Mouse (Mus musculus) stomach, embryonic 15.5 days (tissue): ENCODE data around the gene Ubash3b. TPM values are rescaled to one million over a fixed set of nuclear protein-coding genes. Genes with fewer than 3 reads are reported as not detected.

ENCODE experiments used
- ATAC-seq: fragments of 200-750 bp; cut with Nextera tagmentation; 2 replicates; pipeline ENCODE4 v1.8.0; 2017; ENCODE audit warnings: low read depth, moderate number of reproducible peaks, moderate TSS enrichment; ENCODE audit not compliant: insufficient read depth, low FRiP score
- H3K27ac ChIP-seq: fragments of 300-500 bp; sonication (generic); 2 replicates; pipeline ENCODE4 v1.5.1; 2015; ENCODE audit warnings: mild to moderate bottlenecking, inconsistent platforms
- H3K27me3 ChIP-seq: fragments of 300-500 bp; sonication (generic); replicated peaks from 2 replicates; pipeline ENCODE4 v1.6.1; 2015; ENCODE audit warnings: inconsistent platforms
- H3K36me3 ChIP-seq: fragments of 300-500 bp; sonication (generic); 2 replicates; pipeline ENCODE4 v1.6.1; 2015; ENCODE audit warnings: inconsistent platforms
- H3K4me1 ChIP-seq: fragments of 300-500 bp; sonication (generic); 2 replicates; pipeline ENCODE4 v1.6.1; 2015; ENCODE audit warnings: inconsistent platforms
- H3K4me2 ChIP-seq: fragments of 300-500 bp; sonication (generic); 2 replicates; pipeline ENCODE4 v1.6.1; 2015; ENCODE audit warnings: mild to moderate bottlenecking, inconsistent platforms
- H3K4me3 ChIP-seq: fragments of 300-500 bp; sonication (generic); replicated peaks from 2 replicates; pipeline ENCODE4 v1.5.1; 2015; ENCODE audit warnings: inconsistent platforms
- H3K9ac ChIP-seq: fragments of 300-500 bp; sonication (generic); 2 replicates; pipeline ENCODE4 v1.6.1; 2015; ENCODE audit warnings: inconsistent platforms
- H3K9me3 ChIP-seq: fragments of 300-500 bp; sonication (generic); 2 replicates; pipeline ENCODE4 v1.6.1; 2016; ENCODE audit warnings: inconsistent platforms
- WGBS: fragments of 180-500 bp; shearing (Covaris S2); methylation state at CpG from one replicate; pipeline ENCODE4 v1.1.7; 2015; 5-methylcytosine and 5-hydroxymethylcytosine counted together
- polyA plus RNA-seq: library from polyadenylated mRNA; unstranded; fragments of >200 nt; fragmentation: Nextera tagmentation; extraction: Ambion mirVana; gene quantifications from 2 replicates; pipeline ENCODE4 v1.2.1, GENCODE M21; 2015

Ubash3b gene
- polyA plus RNA-seq, 1 experiment from 2014 or later: 4.0 TPM

GRCm38 (mm10) chr9:41079428-41080155 lies 81.9 kb downstream of the Ubash3b start:
- Histone ChIP-seq H3K9me3 (no peaks in the 10 kb centered on the region), H3K27ac (no peak overlapping the region), H3K9ac (no peak overlapping the region), H3K4me2 (no peak overlapping the region), H3K27me3 (no peaks in the 10 kb centered on the region), H3K4me1 (peaks cover 7% of the 10 kb centered on the region), H3K4me3 (no peak overlapping the region), H3K36me3 (no peaks in the 10 kb centered on the region)
- ATAC-seq: peak; percentile 16; the same call in 1 of the 2 replicates
- 45% methylated on average over 14 of the region's 14 CpGs for WGBS

- Histone ChIP-seq H3K27ac (no peak overlapping the region), H3K4me1 (no peaks in the 10 kb centered on the region), H3K9me3 (no peaks in the 10 kb centered on the region), H3K4me2 (no peak overlapping the region), H3K36me3 (no peaks in the 10 kb centered on the region), H3K9ac (no peak overlapping the region), H3K4me3 (no peak overlapping the region), H3K27me3 (no peaks in the 10 kb centered on the region)
- ATAC-seq: no peak
- 81% methylated on average over 4 of the region's 4 CpGs for WGBS
Observed at GRCm38 (mm10) chr9:41078198-41078597, 83.3 kb downstream of the Ubash3b start.

- H3K4me3 ChIP-seq: no peak overlapping the region
- H3K27ac ChIP-seq: no peak overlapping the region
- no peaks in the 10 kb centered on the region for H3K4me1 ChIP-seq
- ATAC-seq: no peak
- no peaks in the 10 kb centered on the region for H3K36me3 ChIP-seq
- no peak overlapping the region for H3K4me2 ChIP-seq
- H3K9ac ChIP-seq: no peak overlapping the region
- no peaks in the 10 kb centered on the region for H3K27me3 ChIP-seq
- 65% methylated on average over 4 of the region's 4 CpGs for WGBS
- H3K9me3 ChIP-seq: no peaks in the 10 kb centered on the region
Observed at GRCm38 (mm10) chr9:41076150-41076549, 85.3 kb downstream of the Ubash3b start.

GRCm38 (mm10) chr9:41075528-41075927 lies 86.0 kb downstream of the Ubash3b start:
- Histone ChIP-seq H3K36me3 (no peaks in the 10 kb centered on the region), H3K9ac (no peak overlapping the region), H3K4me1 (no peaks in the 10 kb centered on the region), H3K27me3 (no peaks in the 10 kb centered on the region), H3K4me3 (no peak overlapping the region), H3K4me2 (no peak overlapping the region), H3K27ac (no peak overlapping the region), H3K9me3 (no peaks in the 10 kb centered on the region)
- no peak for ATAC-seq
- 86% methylated on average over 5 of the region's 5 CpGs for WGBS

- no peak overlapping the region for H3K27ac ChIP-seq
- ATAC-seq: peak; percentile 69
Observed at GRCm38 (mm10) chr9:41073196-41074009, 88.1 kb downstream of the Ubash3b start.

GRCm38 (mm10) chr9:41072786-41073185 lies 88.7 kb downstream of the Ubash3b start:
- ATAC-seq: peak; percentile 57; the same call in 1 of the 2 replicates
- no peak overlapping the region for H3K9ac ChIP-seq

More at GRCm38 (mm10) chr9:41073196-41074009, 88.1 kb downstream of the Ubash3b start:
- Histone ChIP-seq H3K4me1 (no peaks in the 10 kb centered on the region), H3K9me3 (no peaks in the 10 kb centered on the region), H3K4me2 (no peak overlapping the region), H3K9ac (no peak overlapping the region), H3K4me3 (no peak overlapping the region), H3K36me3 (no peaks in the 10 kb centered on the region), H3K27me3 (no peaks in the 10 kb centered on the region)
- 75% methylated on average over 19 of the region's 19 CpGs for WGBS

GRCm38 (mm10) chr9:41071906-41072511 lies 89.5 kb downstream of the Ubash3b start:
- no peak for ATAC-seq
- WGBS: 48% methylated on average over 3 of the region's 3 CpGs

More at GRCm38 (mm10) chr9:41072786-41073185, 88.7 kb downstream of the Ubash3b start:
- H3K27ac ChIP-seq: no peak overlapping the region
- H3K9me3 ChIP-seq: no peaks in the 10 kb centered on the region
- H3K4me2 ChIP-seq: no peak overlapping the region
- no peak overlapping the region for H3K4me3 ChIP-seq
- H3K4me1 ChIP-seq: no peaks in the 10 kb centered on the region; the same call in 1 of the 2 replicates
- no peaks in the 10 kb centered on the region for H3K27me3 ChIP-seq
- H3K36me3 ChIP-seq: no peaks in the 10 kb centered on the region
- WGBS: 58% methylated on average over 6 of the region's 6 CpGs

GRCm38 (mm10) chr9:41070761-41071181 lies 90.7 kb downstream of the Ubash3b start:
- Histone ChIP-seq H3K9ac (no peak overlapping the region), H3K27ac (no peak overlapping the region), H3K9me3 (no peaks in the 10 kb centered on the region), H3K36me3 (no peaks in the 10 kb centered on the region), H3K4me2 (no peak overlapping the region), H3K4me3 (no peak overlapping the region), H3K27me3 (no peaks in the 10 kb centered on the region), H3K4me1 (no peaks in the 10 kb centered on the region; the same call in 1 of the 2 replicates)
- no peak for ATAC-seq
- 44% methylated on average over 5 of the region's 5 CpGs for WGBS

More at GRCm38 (mm10) chr9:41071906-41072511, 89.5 kb downstream of the Ubash3b start:
- H3K27me3 ChIP-seq: no peaks in the 10 kb centered on the region
- no peaks in the 10 kb centered on the region; the same call in 1 of the 2 replicates for H3K4me1 ChIP-seq
- no peak overlapping the region for H3K4me3 ChIP-seq
- H3K27ac ChIP-seq: no peak overlapping the region
- H3K4me2 ChIP-seq: no peak overlapping the region
- H3K9ac ChIP-seq: no peak overlapping the region
- no peaks in the 10 kb centered on the region for H3K36me3 ChIP-seq
- no peaks in the 10 kb centered on the region for H3K9me3 ChIP-seq

GRCm38 (mm10) chr9:41069509-41069908 lies 92.0 kb downstream of the Ubash3b start:
- no peak overlapping the region for H3K27ac ChIP-seq
- no peak; the same call in 1 of the 2 replicates for ATAC-seq
- H3K36me3 ChIP-seq: no peaks in the 10 kb centered on the region
- no peak overlapping the region for H3K4me3 ChIP-seq
- no peak overlapping the region for H3K9ac ChIP-seq
- H3K4me2 ChIP-seq: no peak overlapping the region
- no peaks in the 10 kb centered on the region; the same call in 1 of the 2 replicates for H3K4me1 ChIP-seq
- H3K9me3 ChIP-seq: no peaks in the 10 kb centered on the region
- 75% methylated on average over 5 of the region's 5 CpGs for WGBS
- H3K27me3 ChIP-seq: no peaks in the 10 kb centered on the region

GRCm38 (mm10) chr9:41061446-41061845 lies 100.1 kb downstream of the Ubash3b start:
- WGBS: 47% methylated on average over 5 of the region's 5 CpGs
- no peak for ATAC-seq
- H3K36me3 ChIP-seq: no peaks in the 10 kb centered on the region
- no peak overlapping the region for H3K4me3 ChIP-seq
- H3K27ac ChIP-seq: no peak overlapping the region
- no peaks in the 10 kb centered on the region for H3K4me1 ChIP-seq
- H3K4me2 ChIP-seq: no peak overlapping the region
- H3K27me3 ChIP-seq: no peaks in the 10 kb centered on the region
- no peaks in the 10 kb centered on the region for H3K9me3 ChIP-seq
- H3K9ac ChIP-seq: no peak overlapping the region

- H3K9me3 ChIP-seq: no peaks in the 10 kb centered on the region
- H3K27ac ChIP-seq: no peak overlapping the region
- no peak overlapping the region for H3K9ac ChIP-seq
- no peaks in the 10 kb centered on the region for H3K4me1 ChIP-seq
- no peak overlapping the region for H3K4me3 ChIP-seq
- no peaks in the 10 kb centered on the region for H3K27me3 ChIP-seq
- H3K4me2 ChIP-seq: no peak overlapping the region
- no peak for ATAC-seq
- no peaks in the 10 kb centered on the region for H3K36me3 ChIP-seq
- 59% methylated on average over 6 of the region's 6 CpGs for WGBS
Observed at GRCm38 (mm10) chr9:41060617-41061016, 100.9 kb downstream of the Ubash3b start.
